Mouse (Mus musculus) splenic B cell, adult 2 months (primary cell): ENCODE results near the gene Kpna6.

Source experiments
- DNase-seq: peaks from one replicate; pipeline ENCODE4 v3.0.0-alpha.2; 2011; ENCODE audit warnings: low read depth, low spot score
- H3K27me3 ChIP-seq: 2 replicates; pipeline ENCODE4 v1.6.1; 2012; ENCODE audit warnings: mild to moderate bottlenecking, low read length, moderate library complexity, mixed read lengths; ENCODE audit not compliant: control insufficient read depth, poor library complexity, insufficient read depth, severe bottlenecking
- H3K36me3 ChIP-seq: 2 replicates; pipeline ENCODE4 v1.6.1; 2012; ENCODE audit warnings: mild to moderate bottlenecking, low read length, moderate library complexity, mixed read lengths; ENCODE audit not compliant: control insufficient read depth, poor library complexity, insufficient read depth, severe bottlenecking

The Kpna6 gene

DNA sequence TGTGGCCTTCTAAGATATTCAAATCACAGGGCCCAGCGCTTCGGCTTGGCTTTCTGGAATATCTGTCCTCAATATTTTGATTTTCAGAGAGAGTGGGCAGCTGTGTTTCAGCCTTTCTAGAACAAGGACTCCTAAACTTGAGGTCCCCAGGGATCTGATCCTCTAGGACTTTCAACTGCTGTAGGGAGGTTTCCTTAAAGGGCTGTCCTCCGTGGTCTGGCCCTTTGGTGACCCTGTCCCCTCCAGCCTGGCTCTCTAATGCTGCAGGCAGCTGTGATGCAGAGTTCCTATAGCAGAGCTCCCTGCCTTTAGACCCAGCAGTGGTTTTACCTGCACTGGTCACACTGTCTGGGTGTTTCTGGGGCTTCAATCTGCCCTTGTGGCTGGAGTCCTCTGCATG, 55.9 kb downstream of the Kpna6 start:
- H3K27me3 ChIP-seq: no peaks in the 10 kb centered on the region
- DNase-seq: no peak
- no peaks in the 10 kb centered on the region; the same call in 1 of the 2 replicates for H3K36me3 ChIP-seq

- DNase-seq: no peak
- Histone ChIP-seq H3K36me3 (no peaks in the 10 kb centered on the region; the same call in 1 of the 2 replicates), H3K27me3 (no peaks in the 10 kb centered on the region)
Observed at GRCm38 (mm10) chr4:129615801-129616290, 56.7 kb downstream of the Kpna6 start.

GRCm38 (mm10) chr4:129614093-129614492, 58.5 kb downstream of the Kpna6 start, which contains the start of gene Dcdc2b:
Gene Dcdc2b (minus strand): TSS chr4:129614257.
- no peak for DNase-seq
- H3K36me3 ChIP-seq: no peaks in the 10 kb centered on the region; the same call in 1 of the 2 replicates
- H3K27me3 ChIP-seq: no peaks in the 10 kb centered on the region

DNA sequence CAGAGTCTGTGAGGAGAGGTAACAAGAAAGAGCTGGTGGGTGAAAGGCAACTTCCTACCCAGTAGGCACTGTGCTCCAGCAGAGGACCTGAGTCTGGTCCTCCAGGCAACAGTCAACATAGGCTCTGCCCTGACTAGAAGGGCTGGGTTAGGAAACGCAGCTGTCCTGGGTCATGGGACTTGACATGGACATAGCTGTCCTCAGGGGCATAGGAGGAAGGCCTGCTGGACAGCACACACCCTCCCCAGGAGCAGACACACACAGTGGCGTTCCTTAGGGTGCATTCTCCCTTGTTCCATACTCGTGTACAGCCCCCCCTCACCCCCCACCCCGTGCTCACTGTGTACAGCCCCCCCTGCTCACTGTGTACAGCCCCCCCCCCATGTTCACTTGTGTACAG, 62.1 kb downstream of the Kpna6 start:
- Histone ChIP-seq H3K27me3 (no peaks in the 10 kb centered on the region), H3K36me3 (peaks cover 5% of the 10 kb centered on the region; the same call in 1 of the 2 replicates)
- no peak for DNase-seq

DNA sequence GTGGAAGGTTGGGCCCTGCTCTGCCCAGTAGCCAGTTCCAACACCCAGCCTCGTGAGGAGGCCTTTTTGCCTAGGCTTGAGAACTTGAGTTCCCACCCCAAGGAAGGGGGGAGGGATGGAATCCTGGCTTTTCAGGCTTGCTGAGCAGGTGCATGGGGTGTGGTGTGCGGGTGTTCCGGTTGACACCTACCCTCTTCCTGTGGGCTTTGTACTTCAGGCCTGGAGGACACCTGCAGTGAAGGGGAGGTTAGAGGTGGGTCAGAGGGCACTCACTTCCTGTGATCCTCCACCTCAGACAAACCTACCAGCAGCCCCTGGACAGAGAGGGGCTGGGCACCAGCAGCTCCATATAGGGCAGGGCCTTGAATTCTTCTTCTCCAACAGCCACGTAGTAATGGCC, 62.5 kb downstream of the Kpna6 start:
- Histone ChIP-seq H3K36me3 (peaks cover 8% of the 10 kb centered on the region), H3K27me3 (no peaks in the 10 kb centered on the region)
- DNase-seq: no peak

DNA sequence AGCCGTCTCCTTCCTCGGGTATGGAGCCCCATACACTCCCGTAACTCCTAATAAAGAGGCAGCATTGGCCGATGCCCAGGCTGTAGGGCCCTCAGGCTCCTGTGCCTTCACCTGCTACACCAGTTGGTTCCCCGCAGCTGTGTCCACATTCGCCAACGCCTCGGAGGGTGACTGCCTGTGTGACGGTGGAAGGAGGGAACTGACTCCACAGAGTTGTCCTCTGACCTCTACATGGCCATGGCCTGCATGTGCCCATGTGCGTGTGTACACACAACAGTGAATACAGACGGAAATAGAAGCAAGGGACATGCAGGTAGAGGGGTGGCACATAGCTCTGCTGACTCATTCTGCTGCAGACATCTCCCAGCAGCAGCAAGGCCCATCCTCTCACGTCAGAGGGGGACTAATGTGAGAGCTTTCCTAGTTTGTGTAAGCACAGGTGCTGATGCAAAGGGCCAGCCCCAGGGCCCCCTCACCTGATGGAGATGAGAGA, 63.4 kb downstream of the Kpna6 start:
- DNase-seq: no peak
- Histone ChIP-seq H3K36me3 (peaks cover 8% of the 10 kb centered on the region), H3K27me3 (no peaks in the 10 kb centered on the region)

GRCm38 (mm10) chr4:129608426-129609025, 64.0 kb downstream of the Kpna6 start:
- H3K27me3 ChIP-seq: no peaks in the 10 kb centered on the region
- DNase-seq: peak; percentile 93
- peaks cover 8% of the 10 kb centered on the region for H3K36me3 ChIP-seq

- no peaks in the 10 kb centered on the region for H3K27me3 ChIP-seq
- DNase-seq: peak; percentile 85
Observed at GRCm38 (mm10) chr4:129600233-129601158, 72.1 kb downstream of the Kpna6 start, which contains the start of the genes Eif3i and Tmem234. Gene Eif3i (minus strand): TSS chr4:129600648. Gene Tmem234 (plus strand): TSS chr4:129600668.

More at GRCm38 (mm10) chr4:129600233-129601158, 72.1 kb downstream of the Kpna6 start, which contains the start of the genes Eif3i and Tmem234:
- peaks cover 7% of the 10 kb centered on the region for H3K36me3 ChIP-seq
